Mouse (Mus musculus) c-Kit-positive CD71-positive TER-119-negative erythroid progenitor cells, embryonic 14.5 days (primary cell): ENCODE data around the gene Gm38393.

Source experiments
- DNase-seq: peaks from one replicate; pipeline ENCODE4 v3.0.0-alpha.2; 2013; ENCODE audit warnings: low read depth

The Gm38393 gene

GRCm38 (mm10) chr7:60004606-60005330 is at the start of gene Gm38393, which contains the start of gene Snurf:
TSS of gene Gm38393 (minus strand) at chr7:60005064.
TSS of gene Snurf (minus strand) at chr7:60005049.
- DNase-seq: peak; percentile 8

- DNase-seq: no peak
Measured at GRCm38 (mm10) chr7:60047481-60048201, 42.8 kb upstream of the Gm38393 start.

- DNase-seq: no peak
Measured at GRCm38 (mm10) chr7:60013186-60013585, 8.3 kb upstream of the Gm38393 start.

GRCm38 (mm10) chr7:60007727-60008360 is 3.0 kb upstream of the Gm38393 start:
- no peak for DNase-seq

GRCm38 (mm10) chr7:60006262-60006661 is 1.4 kb upstream of the Gm38393 start:
- no peak for DNase-seq

GRCm38 (mm10) chr7:60003921-60004605 is 801 bp downstream of the Gm38393 start:
- DNase-seq: peak; percentile 7

- peak; percentile 19 for DNase-seq
Measured at GRCm38 (mm10) chr7:60003006-60003865, 1.6 kb downstream of the Gm38393 start.

GRCm38 (mm10) chr7:59978646-59979045 is 26.2 kb downstream of the Gm38393 start:
- DNase-seq: no peak
